Mouse (Mus musculus) left cerebral cortex, adult 2 months (tissue): Measurements from ENCODE around the gene Asap2. TPM values are rescaled to one million over a fixed set of nuclear protein-coding genes. Genes with fewer than 3 reads are reported as not detected.

Source experiments
- DNase-seq, 2 experiments: peaks; one replicate each; pipeline ENCODE4 v3.0.0; 2021 to 2022; ENCODE audit warnings: low spot score in 2 of 2, mixed read lengths in 1 of 2; ENCODE audit errors: extremely low spot score in 1 of 2
- H3K27ac ChIP-seq: fragments of 200-600 bp; 2 replicates; pipeline ENCODE4 v1.8.1; 2022
- H3K4me3 ChIP-seq: fragments of 200-600 bp; 2 replicates; pipeline ENCODE4 v1.8.1; 2022
- CTCF ChIP-seq: fragments of 200-600 bp; IDR thresholded peaks from 2 replicates; pipeline ENCODE4 v1.8.1; 2022; ENCODE audit warnings: antibody characterized with exemption, mild to moderate bottlenecking, moderate library complexity
- intact Hi-C: fragments of 180-260 bp; cut with DNase I; formaldehyde crosslinking; loops from one replicate; pipeline ENCODE4 v1.15.1; 2025
- total RNA-seq, 2 experiments: library from RNA; stranded (reverse); gene quantifications; 2 replicates each; pipeline ENCODE4 v1.2.3; 2021

Asap2 gene
- total RNA-seq, 2 experiments from 2014 or later, result 41.7 TPM

DNA sequence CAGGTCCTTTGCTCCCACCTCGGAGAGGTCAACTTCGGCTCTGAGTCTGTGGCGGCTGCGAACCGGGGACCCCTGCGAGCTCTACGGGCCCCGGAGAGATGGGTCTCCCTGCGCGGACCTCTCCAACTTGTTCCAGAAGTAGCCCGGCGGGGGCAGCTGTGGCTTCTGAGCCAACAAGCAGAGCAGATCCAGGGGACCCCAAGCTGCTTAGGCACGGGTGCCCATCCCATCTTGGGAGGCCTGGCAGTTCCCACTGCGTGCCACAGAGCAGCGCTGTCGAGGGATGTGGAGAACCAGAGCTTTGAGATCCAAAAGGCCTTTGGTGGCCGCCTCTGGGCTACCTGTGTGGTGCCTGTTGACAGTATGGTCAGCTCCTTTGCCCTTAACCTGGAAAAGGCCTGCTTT is 122.2 kb downstream of the Asap2 start:
- Histone ChIP-seq H3K4me3 (peak overlapping the region; percentile 66), H3K27ac (peak overlapping the region; percentile 75)
- intact Hi-C loops, result loop anchor here (2.0 to 5.0 kb wide), 4 partner anchors 26 to 150 kb away; no protein-coding TSS in a partner anchor
- peak; percentile 66 to 75 for DNase-seq
- TF ChIP-seq CTCF, result peak; percentile 79

GRCm38 (mm10) chr12:21119446-21119845 is 129.2 kb downstream of the Asap2 start:
- intact Hi-C loops, result no loop called here
- H3K27ac ChIP-seq, result no peak overlapping the region
- no peak for TF ChIP-seq CTCF

GRCm38 (mm10) chr12:21122818-21123217 is 132.6 kb downstream of the Asap2 start:
- Histone ChIP-seq H3K4me3 (no peak overlapping the region), H3K27ac (no peak overlapping the region)
- TF ChIP-seq CTCF, result no peak
- intact Hi-C loops, result no loop called here
- no peak for DNase-seq

More at GRCm38 (mm10) chr12:21119446-21119845, 129.2 kb downstream of the Asap2 start:
- H3K4me3 ChIP-seq, result no peak overlapping the region
- DNase-seq, result no peak

- DNase-seq, result no peak
- TF ChIP-seq CTCF, result no peak
- no peak overlapping the region for H3K27ac ChIP-seq
- intact Hi-C loops, result no loop called here
- no peak overlapping the region for H3K4me3 ChIP-seq
Observed at GRCm38 (mm10) chr12:21123647-21124046, 133.4 kb downstream of the Asap2 start.

DNA sequence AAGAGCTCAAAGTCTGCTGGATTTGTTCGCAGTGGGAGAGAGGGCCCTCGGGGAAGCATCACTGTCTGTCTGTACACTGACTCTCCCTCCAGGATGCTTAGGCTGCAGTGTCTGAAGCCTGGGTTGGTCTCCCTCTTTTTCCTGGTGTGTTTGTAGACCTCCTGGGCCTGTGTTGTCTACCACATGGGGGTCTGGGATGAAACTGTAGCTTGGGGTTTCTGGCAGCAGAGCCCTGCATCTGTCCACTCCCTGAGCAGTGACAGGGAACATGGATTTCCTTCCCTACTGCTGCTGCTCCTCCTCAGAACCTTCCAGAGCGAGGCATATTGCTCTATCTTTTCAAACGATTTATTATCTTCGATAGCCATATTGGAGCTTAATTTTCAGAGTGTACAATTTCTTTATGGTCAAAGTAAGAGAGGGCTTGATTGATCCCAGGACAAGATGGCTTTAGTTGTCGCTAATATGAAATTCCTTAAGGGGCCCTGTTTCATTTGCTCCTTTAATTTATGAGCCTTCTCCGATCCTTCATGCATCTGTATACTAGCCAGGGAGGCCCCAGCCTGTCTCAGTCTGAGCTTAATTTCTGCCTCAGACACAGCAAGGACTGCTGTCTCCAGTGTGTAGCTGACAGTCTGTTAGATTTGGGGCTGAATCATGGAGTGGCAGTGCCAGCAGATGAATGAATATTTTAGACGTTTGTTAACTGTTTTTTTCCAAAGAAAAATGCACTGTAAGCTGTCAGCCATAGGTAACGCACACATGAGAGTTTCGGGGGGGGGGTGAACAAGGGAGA is 135.6 kb downstream of the Asap2 start:
- TF ChIP-seq CTCF, result no peak
- no peak for DNase-seq
- intact Hi-C loops, result no loop called here
- Histone ChIP-seq H3K4me3 (no peak overlapping the region), H3K27ac (peak overlapping the region; percentile 63)

DNA sequence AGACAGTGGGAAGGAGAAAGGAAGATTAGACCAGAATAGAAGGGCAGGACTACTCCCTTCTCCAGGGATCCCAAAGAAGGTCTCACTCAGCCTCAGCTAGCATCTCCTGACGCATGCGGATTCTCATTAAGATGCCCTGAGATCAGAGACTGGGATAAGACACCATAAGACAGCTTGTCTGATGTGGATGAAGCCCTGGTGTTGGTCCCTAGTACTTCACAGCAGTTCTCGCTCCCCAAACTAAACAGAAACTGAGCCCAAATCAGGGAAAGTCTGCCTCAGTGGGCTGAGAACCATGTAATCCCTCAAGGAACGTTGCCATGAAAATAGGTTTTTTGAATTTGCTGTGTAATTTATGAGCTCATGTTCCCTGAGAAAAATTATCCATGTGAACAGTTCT is 136.3 kb downstream of the Asap2 start:
- no peak for TF ChIP-seq CTCF
- DNase-seq, result no peak
- no peak overlapping the region; the same call in 1 of the 2 replicates for H3K27ac ChIP-seq

GRCm38 (mm10) chr12:21128930-21129869 is 138.9 kb downstream of the Asap2 start:
- intact Hi-C loops, result no loop called here
- no peak for DNase-seq
- Histone ChIP-seq H3K4me3 (no peak overlapping the region), H3K27ac (peak overlapping the region; percentile 32; the same call in 1 of the 2 replicates)
- no peak for TF ChIP-seq CTCF

More for the DNA sequence above, 136.3 kb downstream of the Asap2 start:
- intact Hi-C loops, result no loop called here
- no peak overlapping the region for H3K4me3 ChIP-seq

DNA sequence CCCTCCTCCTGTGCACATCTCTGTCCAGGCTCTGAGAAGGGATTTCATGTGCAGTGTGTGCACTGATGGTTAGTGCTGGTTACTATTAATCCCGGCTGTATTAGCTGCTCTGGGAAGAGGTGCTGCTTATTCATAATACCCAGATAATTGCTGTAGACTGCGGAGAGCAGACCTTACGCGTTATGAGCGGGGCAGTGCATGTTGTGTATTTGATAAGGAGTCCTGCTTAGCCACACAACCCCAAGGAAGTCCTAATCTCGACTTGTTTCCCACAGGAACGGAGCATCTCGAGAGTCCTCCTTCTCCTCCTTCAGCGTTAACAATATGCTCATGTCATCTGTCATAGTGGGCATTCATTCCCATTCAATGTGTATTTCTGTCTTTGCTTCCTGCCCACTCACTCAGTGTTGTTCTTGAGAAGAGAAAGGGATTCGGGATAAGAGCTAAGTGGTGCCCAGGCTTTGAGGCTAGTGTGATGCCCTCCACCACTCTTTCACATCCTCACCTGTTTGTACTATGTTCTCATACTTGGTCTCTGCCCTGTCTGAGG is 140.1 kb downstream of the Asap2 start:
- no peak overlapping the region for H3K27ac ChIP-seq
- no peak for TF ChIP-seq CTCF
- intact Hi-C loops, result loop anchor here (1.0 to 10.0 kb wide), 2 partner anchors 10 to 74 kb away; no protein-coding TSS in a partner anchor
- DNase-seq, result no peak
- no peak overlapping the region for H3K4me3 ChIP-seq

DNA sequence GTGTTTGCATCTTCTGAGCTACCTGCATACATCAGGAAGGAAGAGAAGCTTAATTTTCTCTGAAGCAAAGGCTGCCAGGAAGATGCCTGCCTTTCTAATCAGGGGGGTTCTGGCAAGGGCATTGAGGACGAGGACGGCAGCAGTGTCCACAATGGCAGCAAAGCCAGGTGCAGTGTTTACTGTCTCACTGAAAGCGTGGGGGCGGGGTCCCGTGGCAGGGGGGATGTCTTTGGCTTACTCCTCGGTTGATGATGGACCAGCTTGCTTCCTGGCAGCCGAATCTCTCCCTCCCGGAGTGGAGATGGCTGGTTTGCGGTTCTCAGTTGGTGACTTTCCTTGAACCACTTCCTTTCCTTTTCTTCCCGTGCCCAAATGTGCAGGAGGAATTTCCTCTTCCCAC is 142.3 kb downstream of the Asap2 start:
- no peak overlapping the region for H3K4me3 ChIP-seq
- H3K27ac ChIP-seq, result peak overlapping the region; percentile 56; the same call in 1 of the 2 replicates
- intact Hi-C loops, result loop anchor here (10.0 kb wide), 1 partner anchor 72 kb away; no protein-coding TSS in a partner anchor
- no peak for TF ChIP-seq CTCF
- no peak for DNase-seq

DNA sequence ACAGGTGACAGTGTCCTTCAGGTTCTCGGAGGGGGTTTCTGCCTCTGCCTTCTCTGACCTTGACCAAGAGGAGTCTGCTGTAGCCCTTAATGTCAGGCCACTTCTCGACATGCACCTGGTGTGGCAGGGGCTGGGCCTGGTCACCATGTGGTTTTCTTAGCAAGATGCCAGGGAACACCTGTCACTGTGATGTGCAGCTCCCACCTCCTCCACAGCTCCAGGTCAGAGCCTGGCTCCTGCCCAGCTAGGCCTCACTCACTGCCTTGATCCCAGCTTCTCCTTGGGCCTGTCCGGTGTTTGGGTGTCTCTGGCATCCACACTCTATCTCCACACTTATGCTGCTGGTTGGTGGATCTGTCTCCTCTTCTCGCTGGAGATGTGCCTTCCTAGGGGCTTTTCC is 142.8 kb downstream of the Asap2 start:
- intact Hi-C loops, result loop anchor here (10.0 kb wide), 1 partner anchor 72 kb away; no protein-coding TSS in a partner anchor
- no peak for TF ChIP-seq CTCF
- Histone ChIP-seq H3K4me3 (no peak overlapping the region), H3K27ac (peak overlapping the region; percentile 56)
- no peak for DNase-seq
